Mouse (Mus musculus) liver, embryonic 11.5 days (tissue): Measurements from ENCODE around the gene Rxfp2. TPM values are rescaled to one million over a fixed set of nuclear protein-coding genes. Genes with fewer than 3 reads are reported as not detected.

ENCODE experiments used
- ATAC-seq: fragments of 200-750 bp; cut with Nextera tagmentation; replicated peaks from 2 replicates; pipeline ENCODE4 v1.8.0; 2017; ENCODE audit warnings: moderate number of reproducible peaks, mild to moderate bottlenecking, moderate TSS enrichment, moderate library complexity; ENCODE audit not compliant: low FRiP score
- DNase-seq: peaks from one replicate; pipeline ENCODE4 v3.0.0-alpha.2; 2017; ENCODE audit warnings: low spot score
- H3K27ac ChIP-seq: fragments of 300-500 bp; sonication (generic); 2 replicates; pipeline ENCODE4 v1.5.1; 2014; ENCODE audit warnings: mild to moderate bottlenecking, low read depth, low read length, control low read depth
- H3K27me3 ChIP-seq: fragments of 300-500 bp; sonication (generic); replicated peaks from 2 replicates; pipeline ENCODE4 v1.6.1; 2014; ENCODE audit warnings: low read length, mixed read lengths; ENCODE audit not compliant: control insufficient read depth, insufficient read depth
- H3K36me3 ChIP-seq: fragments of 300-500 bp; sonication (generic); 2 replicates; pipeline ENCODE4 v1.6.1; 2014; ENCODE audit warnings: mild to moderate bottlenecking, low read length, moderate library complexity, mixed read lengths; ENCODE audit not compliant: control insufficient read depth, insufficient read depth
- H3K4me1 ChIP-seq: fragments of 300-500 bp; sonication (generic); replicated peaks from 2 replicates; pipeline ENCODE4 v1.6.1; 2014; ENCODE audit warnings: low read length, mixed read lengths; ENCODE audit not compliant: control insufficient read depth, insufficient read depth
- H3K4me2 ChIP-seq: fragments of 300-500 bp; sonication (generic); 2 replicates; pipeline ENCODE4 v1.6.1; 2014; ENCODE audit warnings: mild to moderate bottlenecking, control low read depth, moderate library complexity
- H3K4me3 ChIP-seq: fragments of 300-500 bp; sonication (generic); 2 replicates; pipeline ENCODE4 v1.5.1; 2014; ENCODE audit warnings: low read depth, low read length, control low read depth
- H3K9ac ChIP-seq: fragments of 300-500 bp; sonication (generic); 2 replicates; pipeline ENCODE4 v1.6.1; 2014; ENCODE audit warnings: low read depth, low read length, control low read depth
- H3K9me3 ChIP-seq: fragments of 300-500 bp; sonication (generic); 2 replicates; pipeline ENCODE4 v1.6.1; 2016; ENCODE audit warnings: low read length, inconsistent platforms, mixed read lengths; ENCODE audit not compliant: control insufficient read depth
- WGBS: fragments of 180-500 bp; shearing (Covaris S2); extraction: QIAGEN DNeasy Blood & Tissue Kit; methylation state at CpG from one replicate; pipeline ENCODE4 v1.1.7; 2014; 5-methylcytosine and 5-hydroxymethylcytosine counted together
- polyA plus RNA-seq: library from polyadenylated mRNA; unstranded; fragments of >200 nt; fragmentation: Nextera tagmentation; extraction: Ambion mirVana; gene quantifications from 2 replicates; pipeline ENCODE4 v1.2.1, GENCODE M21; 2014

Rxfp2 gene
- polyA plus RNA-seq, 1 experiment from 2014 or later = 1.0 TPM

DNA sequence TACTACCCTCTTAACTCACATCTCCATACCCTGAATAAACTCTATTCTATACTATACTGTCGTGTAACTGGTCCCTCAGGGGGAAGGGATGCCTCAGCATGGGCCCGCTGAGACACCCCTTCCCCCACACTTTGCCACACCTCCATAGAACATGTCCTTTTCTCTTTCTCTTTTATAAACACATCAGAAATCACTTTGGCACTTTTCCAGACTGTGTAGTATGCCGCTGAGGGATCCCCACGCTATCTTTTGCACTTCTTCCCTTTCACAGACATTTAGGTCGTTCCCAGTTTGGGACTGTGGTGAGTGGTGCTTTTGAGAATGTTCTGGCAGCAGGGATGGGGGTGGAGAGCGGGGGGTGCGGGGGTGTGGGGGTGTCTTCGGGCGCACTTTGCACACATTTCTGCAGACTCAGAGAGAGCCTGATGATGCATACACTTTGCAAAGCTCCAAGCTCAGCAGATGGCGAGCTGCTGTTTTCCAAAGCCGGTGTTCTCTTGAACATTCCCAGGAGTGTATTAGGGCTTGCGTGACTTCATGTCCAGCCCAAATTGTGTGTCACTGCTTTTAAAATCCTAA is 8.1 kb downstream of the Rxfp2 start:
- WGBS = 82% methylated on average over 12 of the region's 12 CpGs
- H3K27me3 ChIP-seq = no peaks in the 10 kb centered on the region
- H3K4me3 ChIP-seq = no peak overlapping the region
- DNase-seq (no peak), ATAC-seq (no peak)
- H3K4me2 ChIP-seq = no peak overlapping the region
- H3K36me3 ChIP-seq = no peaks in the 10 kb centered on the region
- H3K9me3 ChIP-seq = no peaks in the 10 kb centered on the region
- H3K27ac ChIP-seq = no peak overlapping the region
- no peak overlapping the region for H3K9ac ChIP-seq
- no peaks in the 10 kb centered on the region for H3K4me1 ChIP-seq

GRCm38 (mm10) chr5:150031201-150031600 is 12.7 kb downstream of the Rxfp2 start:
- WGBS = 54% methylated on average over 6 of the region's 6 CpGs

GRCm38 (mm10) chr5:150031634-150032033 is 13.2 kb downstream of the Rxfp2 start:
- Histone ChIP-seq H3K9ac (no peak overlapping the region), H3K36me3 (no peaks in the 10 kb centered on the region), H3K4me2 (no peak overlapping the region), H3K4me3 (no peak overlapping the region), H3K27me3 (no peaks in the 10 kb centered on the region), H3K27ac (no peak overlapping the region), H3K9me3 (no peaks in the 10 kb centered on the region), H3K4me1 (no peaks in the 10 kb centered on the region)
- WGBS = 79% methylated on average over 3 of the region's 3 CpGs
- no peak for ATAC-seq
- DNase-seq = no peak

More at GRCm38 (mm10) chr5:150031201-150031600, 12.7 kb downstream of the Rxfp2 start:
- ATAC-seq (no peak), DNase-seq (no peak)
- Histone ChIP-seq H3K27me3 (no peaks in the 10 kb centered on the region), H3K9ac (no peak overlapping the region), H3K4me3 (no peak overlapping the region), H3K4me1 (no peaks in the 10 kb centered on the region), H3K27ac (no peak overlapping the region), H3K36me3 (no peaks in the 10 kb centered on the region), H3K4me2 (no peak overlapping the region), H3K9me3 (no peaks in the 10 kb centered on the region)

GRCm38 (mm10) chr5:150032075-150032492 is 13.6 kb downstream of the Rxfp2 start:
- Histone ChIP-seq H3K9ac (no peak overlapping the region), H3K4me1 (no peaks in the 10 kb centered on the region), H3K27me3 (no peaks in the 10 kb centered on the region), H3K4me3 (no peak overlapping the region), H3K4me2 (no peak overlapping the region), H3K27ac (no peak overlapping the region), H3K36me3 (no peaks in the 10 kb centered on the region), H3K9me3 (no peaks in the 10 kb centered on the region)
- DNase-seq (no peak), ATAC-seq (no peak)
- 58% methylated on average over 3 of the region's 3 CpGs for WGBS

GRCm38 (mm10) chr5:150036286-150036685 is 17.8 kb downstream of the Rxfp2 start:
- Histone ChIP-seq H3K9ac (no peak overlapping the region), H3K36me3 (no peaks in the 10 kb centered on the region), H3K27ac (no peak overlapping the region), H3K4me2 (no peak overlapping the region), H3K4me1 (no peaks in the 10 kb centered on the region), H3K4me3 (no peak overlapping the region), H3K9me3 (no peaks in the 10 kb centered on the region), H3K27me3 (no peaks in the 10 kb centered on the region)
- 77% methylated on average over 8 of the region's 8 CpGs for WGBS
- no peak for DNase-seq
- no peak for ATAC-seq

DNA sequence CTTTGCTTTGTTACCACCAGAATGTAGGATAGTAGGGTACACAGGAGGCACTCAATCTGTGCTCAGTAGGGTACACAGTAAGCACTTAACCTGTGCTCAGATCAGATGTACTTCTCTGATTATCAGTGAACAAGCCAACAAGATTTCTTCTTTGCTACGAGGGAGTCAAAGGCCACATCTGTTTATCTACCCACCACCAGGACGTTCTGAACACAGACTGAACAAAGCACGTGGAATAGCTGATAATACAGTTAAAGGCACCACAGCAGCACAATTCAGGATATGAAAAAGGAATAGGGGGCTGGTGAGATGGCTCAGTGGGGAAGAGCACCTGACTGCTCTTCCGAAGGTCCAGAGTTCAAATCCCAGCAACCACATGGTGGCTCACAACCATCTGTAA is 18.4 kb downstream of the Rxfp2 start:
- no peaks in the 10 kb centered on the region for H3K27me3 ChIP-seq
- no peak overlapping the region for H3K27ac ChIP-seq
- no peaks in the 10 kb centered on the region; the same call in 1 of the 2 replicates for H3K9me3 ChIP-seq
- H3K4me1 ChIP-seq = no peaks in the 10 kb centered on the region
- DNase-seq (no peak), ATAC-seq (no peak)
- no peaks in the 10 kb centered on the region for H3K36me3 ChIP-seq
- no peak overlapping the region for H3K9ac ChIP-seq
- no peak overlapping the region for H3K4me3 ChIP-seq
- H3K4me2 ChIP-seq = no peak overlapping the region
- WGBS = 38% methylated on average over 4 of the region's 4 CpGs

DNA sequence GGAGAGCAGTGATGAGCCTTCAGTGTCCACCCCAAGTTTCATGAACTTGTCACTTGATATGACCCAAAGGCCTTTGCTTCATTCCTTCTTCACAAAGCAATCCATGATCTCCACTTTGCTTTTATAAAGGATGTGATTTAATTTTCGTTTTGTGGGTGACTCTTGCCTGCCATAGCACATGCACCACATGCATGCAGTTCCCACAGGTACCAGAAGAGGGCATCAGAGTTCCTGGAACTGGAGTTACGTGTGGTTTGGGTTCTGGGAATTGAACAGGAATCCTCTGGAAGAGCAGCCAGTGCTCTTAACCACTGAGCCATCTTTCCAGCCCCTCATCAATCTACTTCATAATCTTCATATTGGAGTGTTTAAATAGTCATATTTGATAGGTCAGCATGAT is 26.1 kb downstream of the Rxfp2 start:
- ATAC-seq = no peak
- no peak for DNase-seq
- 46% methylated on average over 2 of the region's 2 CpGs for WGBS
- Histone ChIP-seq H3K36me3 (no peaks in the 10 kb centered on the region), H3K4me3 (no peak overlapping the region), H3K9me3 (no peaks in the 10 kb centered on the region; the same call in 1 of the 2 replicates), H3K27me3 (no peaks in the 10 kb centered on the region), H3K9ac (no peak overlapping the region), H3K4me2 (no peak overlapping the region), H3K27ac (no peak overlapping the region), H3K4me1 (no peaks in the 10 kb centered on the region)

DNA sequence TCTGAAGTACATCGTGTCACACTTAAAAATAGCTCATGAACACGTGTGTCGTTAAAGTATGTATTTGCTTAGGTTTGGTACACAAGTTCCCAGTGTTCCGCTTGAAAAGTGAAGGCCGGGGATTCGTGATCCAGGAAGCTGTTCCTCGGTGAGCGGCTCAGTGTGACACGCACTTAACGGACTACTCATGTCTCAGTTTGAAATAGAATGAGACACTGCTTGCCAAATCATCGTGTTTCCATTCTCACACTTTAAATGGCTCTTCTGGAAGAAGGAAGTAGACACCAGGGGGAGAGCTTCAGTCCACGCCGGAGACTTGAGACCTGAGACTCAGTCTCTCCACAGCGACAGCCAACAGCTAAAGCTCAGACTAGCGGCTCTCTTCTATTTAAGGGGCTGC is 28.0 kb downstream of the Rxfp2 start:
- Histone ChIP-seq H3K36me3 (no peaks in the 10 kb centered on the region), H3K4me3 (no peak overlapping the region), H3K4me2 (no peak overlapping the region), H3K9me3 (no peaks in the 10 kb centered on the region; the same call in 1 of the 2 replicates), H3K9ac (no peak overlapping the region), H3K27ac (no peak overlapping the region), H3K4me1 (no peaks in the 10 kb centered on the region), H3K27me3 (no peaks in the 10 kb centered on the region)
- ATAC-seq = no peak
- WGBS = 75% methylated on average over 15 of the region's 15 CpGs
- DNase-seq = no peak

DNA sequence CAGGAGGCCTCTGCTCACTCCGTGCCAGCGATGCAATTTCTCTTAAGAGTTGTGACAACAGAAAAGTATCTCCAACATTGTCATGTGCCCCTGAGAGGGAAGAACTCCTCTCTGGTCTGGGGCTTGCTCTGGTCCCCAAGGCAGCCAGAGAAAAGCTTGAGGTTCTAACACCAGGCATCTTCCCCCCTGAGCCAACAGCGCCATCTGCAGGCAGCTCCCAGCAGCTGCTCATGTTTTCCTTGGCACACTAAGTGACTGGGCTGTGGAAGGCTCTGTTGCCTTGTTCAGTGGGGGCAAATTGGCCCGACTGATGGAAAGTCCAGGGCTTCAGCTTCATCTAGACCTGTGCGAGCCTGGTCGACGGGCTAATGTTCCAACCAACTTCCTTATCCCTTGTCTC is 31.5 kb downstream of the Rxfp2 start:
- 49% methylated on average over 7 of the region's 7 CpGs for WGBS
- no peaks in the 10 kb centered on the region for H3K9me3 ChIP-seq
- DNase-seq (no peak), ATAC-seq (no peak)
- H3K4me2 ChIP-seq = no peak overlapping the region
- no peaks in the 10 kb centered on the region for H3K4me1 ChIP-seq
- H3K27me3 ChIP-seq = no peaks in the 10 kb centered on the region
- no peak overlapping the region for H3K9ac ChIP-seq
- H3K36me3 ChIP-seq = no peaks in the 10 kb centered on the region
- no peak overlapping the region for H3K4me3 ChIP-seq
- no peak overlapping the region for H3K27ac ChIP-seq
